Mouse (Mus musculus) cerebellum, adult 2 months (tissue): Measurements from ENCODE around the gene Emilin2.

ENCODE experiments used
- CTCF ChIP-seq: fragments of 200-500 bp; IDR thresholded peaks from 2 replicates; pipeline ENCODE4 v1.5.1; 2011; ENCODE audit warnings: low read depth, mild to moderate bottlenecking, control low read depth, low read length, moderate library complexity, borderline replicate concordance; ENCODE audit not compliant: insufficient read depth
- POLR2A ChIP-seq: fragments of 200-500 bp; IDR thresholded peaks from 2 replicates; pipeline ENCODE4 v1.6.1; 2011; ENCODE audit warnings: low read length, control low read depth, borderline replicate concordance; ENCODE audit not compliant: insufficient read depth

DNA sequence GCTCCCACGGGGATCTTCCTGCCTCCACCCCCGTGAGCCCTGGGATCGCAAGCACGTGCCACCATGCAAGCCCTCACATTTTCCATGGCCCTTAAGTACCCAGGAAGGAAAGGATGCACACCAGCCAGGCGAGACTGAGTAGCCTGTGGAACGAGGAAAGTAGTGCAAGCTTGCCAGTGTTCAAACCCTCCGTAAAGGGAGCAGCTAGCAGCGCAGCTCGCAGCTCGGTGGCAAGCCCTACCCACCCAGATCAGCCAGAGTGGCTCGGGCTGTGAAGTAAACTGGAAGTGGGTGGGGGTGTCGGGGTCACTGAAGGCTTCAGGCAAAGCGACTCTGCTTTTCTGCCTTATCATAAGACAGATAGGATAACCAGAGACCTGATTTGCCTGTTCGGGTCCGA lies 20.5 kb upstream of the Emilin2 start:
- no peak for TF ChIP-seq CTCF
- no peak for TF ChIP-seq POLR2A
